In genomic region chr9:56824900-56825299, GRCm38 (mm10) we compare ENCODE assay signal across 9 mouse cellular contexts. TPM values are rescaled to one million over a fixed set of nuclear protein-coding genes. Genes with fewer than 3 reads are reported as not detected.
DNase-seq lines count a peak whose midpoint lies in the region; ATAC-seq and TF ChIP-seq lines count a peak whose summit lies in the region.
"Had no signal": no experiment of that assay in that cellular context is flagged by ENCODE, and none has a peak within 500 bp of the region (broad histone marks: within the 10 kb centered on the region; RNA-seq: fewer than 3 reads in every experiment).

No protein-coding gene starts in this region.

- no peak for ATAC-seq in liver, postnatal 0 days
- ATAC-seq in liver, embryonic 11.5 days (replicated peaks; ENCODE audit: low FRiP score), result no peak

- TF ChIP-seq EP300 in liver, postnatal 0 days (IDR thresholded peaks at IDR 0.05; ENCODE audit: low read depth), result no peak

- no peaks in the 10 kb centered on the region for H3K9me3 ChIP-seq in liver, postnatal 0 days (ENCODE audit: low read length)
- H3K9me3 ChIP-seq in liver, embryonic 11.5 days (ENCODE audit: control insufficient read depth, low read length), result no peaks in the 10 kb centered on the region

- H3K27me3 ChIP-seq in liver, postnatal 0 days (ENCODE audit: insufficient read depth, low read length), result peaks cover 8% of the 10 kb centered on the region
- peaks cover 19% of the 10 kb centered on the region for H3K27me3 ChIP-seq in liver, embryonic 11.5 days (replicated peaks; ENCODE audit: control insufficient read depth, insufficient read depth, low read length)

- no peak overlapping the region for H3K4me2 ChIP-seq in liver, postnatal 0 days (ENCODE audit: low read depth, low read length)
- H3K4me2 ChIP-seq in liver, embryonic 11.5 days, result no peak overlapping the region

- TF ChIP-seq CTCF in liver, postnatal 0 days (IDR thresholded peaks at IDR 0.05; ENCODE audit: low read depth), result peak; percentile 50

- peak; percentile 28 for DNase-seq in cerebellum, adult 11 months
- DNase-seq in cerebellum, adult 9-11 months, result no peak
- no peak for DNase-seq in liver, postnatal 0 days
- no peak for DNase-seq in liver, embryonic 11.5 days (ENCODE audit: low spot score)
- peak; percentile 55 to 74 for DNase-seq in cerebellum, postnatal 25 days
- peak; percentile 8 for DNase-seq in large intestine, adult 2 months (ENCODE audit: low read depth, low spot score)
- DNase-seq in c-Kit-positive CD71-positive TER-119-positive erythroid progenitor cells, embryonic 14.5 days (ENCODE audit: low spot score), result no peak
- no peak for DNase-seq in ovary, postnatal 14 days (ENCODE audit: low spot score)

- WGBS in liver, postnatal 0 days (ENCODE audit: insufficient replicate concordance), result 11% methylated on average over 3 of the region's 3 CpGs
- 10% methylated on average over 3 of the region's 3 CpGs for WGBS in liver, embryonic 11.5 days
- WGBS in large intestine, adult 2 months, result 6% methylated on average over 3 of the region's 3 CpGs

- H3K4me1 ChIP-seq in liver, postnatal 0 days (ENCODE audit: insufficient read depth), result no peaks in the 10 kb centered on the region
- H3K4me1 ChIP-seq in liver, embryonic 11.5 days (replicated peaks; ENCODE audit: control insufficient read depth, insufficient read depth, low read length), result no peaks in the 10 kb centered on the region

- H3K4me3 ChIP-seq in liver, postnatal 0 days (ENCODE audit: low read depth, low read length), result no peak overlapping the region
- no peak overlapping the region for H3K4me3 ChIP-seq in liver, embryonic 11.5 days (ENCODE audit: low read depth, low read length)

- H3K27ac ChIP-seq in liver, postnatal 0 days (ENCODE audit: low read depth), result no peak overlapping the region
- H3K27ac ChIP-seq in liver, embryonic 11.5 days (ENCODE audit: low read depth, low read length), result no peak overlapping the region

- H3K9ac ChIP-seq in liver, postnatal 0 days (replicated peaks), result no peak overlapping the region
- no peak overlapping the region for H3K9ac ChIP-seq in liver, embryonic 11.5 days (ENCODE audit: low read depth, low read length)

- H3K36me3 ChIP-seq in liver, postnatal 0 days (replicated peaks; ENCODE audit: insufficient read depth, low read length), result no peaks in the 10 kb centered on the region
- no peaks in the 10 kb centered on the region for H3K36me3 ChIP-seq in liver, embryonic 11.5 days (ENCODE audit: control insufficient read depth, insufficient read depth, low read length)

RNA-seq across cellular contexts. Expression of gene Lingo1, which starts 28.6 kb away (rescaled TPM):
- 0.17 and 0.29 TPM in 2 replicates for polyA plus RNA-seq in liver, postnatal 0 days (2015; fragmentation: Nextera tagmentation; extraction: Ambion mirVana)
- polyA plus RNA-seq in liver, embryonic 11.5 days (2014; fragmentation: Nextera tagmentation; extraction: Ambion mirVana), result 2.0 and 2.6 TPM in 2 replicates
- polyA plus RNA-seq in large intestine, adult 2 months (2012; rRNA removed), result 0.49 and 0.72 TPM in 2 replicates

RNA-seq across cellular contexts. Expression of gene Odf3l1, which starts 39.6 kb away (rescaled TPM):
- not detected in 2 replicates for polyA plus RNA-seq in liver, postnatal 0 days (2015; fragmentation: Nextera tagmentation; extraction: Ambion mirVana)
- 0.17 TPM in 1 of 2 replicates, not detected in the other for polyA plus RNA-seq in liver, embryonic 11.5 days (2014; fragmentation: Nextera tagmentation; extraction: Ambion mirVana)
- 2.2 and 3.0 TPM in 2 replicates for polyA plus RNA-seq in large intestine, adult 2 months (2012; rRNA removed)
- polyA plus RNA-seq: liver, embryonic 16.5 days had no signal

RNA-seq across cellular contexts. Expression of gene Cspg4, which starts 39.9 kb away (rescaled TPM):
- 0.13 and 0.20 TPM in 2 replicates for polyA plus RNA-seq in liver, postnatal 0 days (2015; fragmentation: Nextera tagmentation; extraction: Ambion mirVana)
- 1.1 and 1.3 TPM in 2 replicates for polyA plus RNA-seq in liver, embryonic 11.5 days (2014; fragmentation: Nextera tagmentation; extraction: Ambion mirVana)
- 7.7 and 9.0 TPM in 2 replicates for polyA plus RNA-seq in large intestine, adult 2 months (2012; rRNA removed)

Comparison
In these comparisons a context has a peak if more than half of its experiments do, and no peak if none do; other contexts are left out.
1. DNase-seq: peak in cerebellum, adult 11 months (single experiment), cerebellum, postnatal 25 days (2 of 2) and large intestine, adult 2 months (single experiment); none in cerebellum, adult 9-11 months (single experiment), liver, postnatal 0 days (single experiment), liver, embryonic 11.5 days (single experiment), c-Kit-positive CD71-positive TER-119-positive erythroid progenitor cells, embryonic 14.5 days (single experiment) and ovary, postnatal 14 days (single experiment).